Mouse (Mus musculus) layer of hippocampus, postnatal 14 days (tissue): ENCODE measurements around the gene Rarb. TPM values are rescaled to one million over a fixed set of nuclear protein-coding genes. Genes with fewer than 3 reads are reported as not detected.

Experiments used
- DNase-seq, 2 experiments: peaks; one replicate each; pipeline ENCODE4 v3.0.0; 2021 to 2022; ENCODE audit warnings: low spot score in 2 of 2, mixed read lengths in 1 of 2
- total RNA-seq, 2 experiments: library from RNA; stranded (reverse); gene quantifications; 2 replicates each; pipeline ENCODE4 v1.2.3; 2021

Rarb gene
- total RNA-seq, 2 experiments from 2014 or later = 8.9 to 11.5 TPM

GRCm38 (mm10) chr14:16439385-16440126 is 379.4 kb downstream of the Rarb start:
- no peak for DNase-seq

- DNase-seq = no peak
These were observed 381.6 kb downstream of the Rarb start for GRCm38 (mm10) chr14:16437386-16437785.

- peak; percentile 58 to 65 for DNase-seq
These were observed 384.4 kb downstream of the Rarb start for GRCm38 (mm10) chr14:16434396-16435171.

GRCm38 (mm10) chr14:16433206-16433605 is 385.8 kb downstream of the Rarb start:
- no peak for DNase-seq

- no peak for DNase-seq
These were observed 386.4 kb downstream of the Rarb start for GRCm38 (mm10) chr14:16432550-16432949.

- no peak for DNase-seq
These were observed 386.9 kb downstream of the Rarb start for GRCm38 (mm10) chr14:16431941-16432499.

GRCm38 (mm10) chr14:16427569-16427968 is 391.4 kb downstream of the Rarb start:
- DNase-seq = no peak

- no peak for DNase-seq
These were observed 404.8 kb downstream of the Rarb start for GRCm38 (mm10) chr14:16414163-16414562.

GRCm38 (mm10) chr14:16405187-16405586 is 413.8 kb downstream of the Rarb start:
- no peak for DNase-seq

GRCm38 (mm10) chr14:16384783-16385182 is 434.2 kb downstream of the Rarb start:
- DNase-seq = no peak
